Mouse (Mus musculus) kidney, embryonic 16.5 days (tissue): ENCODE measurements at regions not wholly inside any gene's neighbourhood (a gene's known extent, or its start where the extent isn't known, plus 50 kb on each side); places are given as distances from the start of the nearest gene placed in this dataset.
A peak's percentile ranks its signal among the peaks of the same experiment; 100 is the strongest.

ENCODE experiments used
- ATAC-seq: fragments of 200-750 bp; cut with Nextera tagmentation; 2 replicates; pipeline ENCODE4 v1.8.0; 2017; ENCODE audit warnings: moderate TSS enrichment; ENCODE audit not compliant: low FRiP score, low TSS enrichment
- H3K27ac ChIP-seq: fragments of 300-500 bp; sonication (generic); 2 replicates; pipeline ENCODE4 v1.5.1; 2014; ENCODE audit warnings: low read length
- H3K27me3 ChIP-seq: fragments of 300-500 bp; sonication (generic); 2 replicates; pipeline ENCODE4 v1.6.1; 2014; ENCODE audit warnings: low read length, control low read depth, mixed read lengths; ENCODE audit not compliant: insufficient read depth
- H3K36me3 ChIP-seq: fragments of 300-500 bp; sonication (generic); 2 replicates; pipeline ENCODE4 v1.6.1; 2014; ENCODE audit warnings: low read length, control low read depth, mixed read lengths; ENCODE audit not compliant: insufficient read depth
- H3K4me1 ChIP-seq: fragments of 300-500 bp; sonication (generic); 2 replicates; pipeline ENCODE4 v1.6.1; 2014; ENCODE audit warnings: low read length, control low read depth, mixed read lengths; ENCODE audit not compliant: insufficient read depth
- H3K4me2 ChIP-seq: fragments of 300-500 bp; sonication (generic); replicated peaks from 2 replicates; pipeline ENCODE4 v1.6.1; 2014; ENCODE audit warnings: low read depth, low read length
- H3K4me3 ChIP-seq: fragments of 300-500 bp; sonication (generic); 2 replicates; pipeline ENCODE4 v1.5.1; 2014; ENCODE audit warnings: mild to moderate bottlenecking, low read length
- H3K9ac ChIP-seq: fragments of 300-500 bp; sonication (generic); replicated peaks from 2 replicates; pipeline ENCODE4 v1.6.1; 2014; ENCODE audit warnings: low read length
- H3K9me3 ChIP-seq: fragments of 300-500 bp; sonication (generic); 2 replicates; pipeline ENCODE4 v1.6.1; 2016; ENCODE audit warnings: low read length, control low read depth
- WGBS: fragments of 180-500 bp; shearing (Covaris S2); extraction: QIAGEN DNeasy Blood & Tissue Kit; methylation state at CpG from one replicate; pipeline ENCODE4 v1.1.7; 2014; 5-methylcytosine and 5-hydroxymethylcytosine counted together

DNA sequence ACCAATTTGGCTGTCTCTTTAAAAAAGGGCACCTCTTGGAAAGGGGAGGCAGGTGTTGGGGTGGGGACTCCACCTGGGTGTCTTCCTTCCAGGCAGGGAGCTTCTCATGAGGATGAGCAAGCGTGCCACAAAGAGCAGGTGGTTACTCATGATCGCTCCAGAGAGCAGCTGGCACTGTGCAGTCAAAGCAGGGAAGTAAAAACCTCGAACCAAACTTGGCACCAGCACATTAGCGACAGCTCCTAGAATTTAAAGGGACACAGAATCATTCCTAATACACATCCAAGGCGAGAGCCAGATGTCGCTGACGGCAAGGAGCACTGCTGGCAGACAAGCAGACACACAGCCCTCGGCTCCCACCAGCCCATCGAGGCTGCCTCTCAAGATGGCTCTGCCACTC, 70.4 kb downstream of the Irx5 start:
- Histone ChIP-seq H3K9me3 (no peaks in the 10 kb centered on the region), H3K27me3 (no peaks in the 10 kb centered on the region), H3K4me1 (no peaks in the 10 kb centered on the region), H3K4me3 (no peak overlapping the region), H3K9ac (no peak overlapping the region), H3K36me3 (no peaks in the 10 kb centered on the region), H3K4me2 (no peak overlapping the region), H3K27ac (no peak overlapping the region)
- WGBS = 63% methylated on average over 9 of the region's 9 CpGs
- ATAC-seq = no peak

DNA sequence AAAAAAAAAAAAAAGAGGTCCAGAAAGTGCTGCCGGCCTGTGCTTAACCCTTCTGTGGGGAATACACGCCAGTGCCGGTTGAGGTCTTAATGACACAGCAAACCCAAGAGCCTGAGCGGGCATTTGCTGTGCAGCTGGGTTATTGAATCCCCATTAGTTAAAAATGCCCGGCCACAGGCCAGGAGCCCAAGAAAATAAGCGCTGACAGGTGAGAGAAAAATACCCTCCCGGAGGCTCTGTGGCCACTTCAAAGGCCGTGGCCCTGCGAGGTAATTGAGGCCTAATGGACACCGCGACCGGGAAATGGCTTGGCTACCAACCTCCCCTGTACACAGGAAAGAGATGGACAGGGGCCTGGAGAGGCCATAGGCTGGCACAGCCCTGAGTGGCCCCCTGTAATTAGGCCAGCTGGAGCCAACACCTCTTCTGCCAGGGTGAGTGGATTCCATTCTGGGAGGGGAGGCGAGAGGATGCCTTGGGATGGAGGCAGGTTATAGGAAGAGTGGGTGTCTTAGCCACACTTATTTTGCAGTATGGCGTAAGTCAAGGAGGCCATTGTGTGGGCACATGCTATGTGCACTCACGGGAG, 79.7 kb downstream of the Irx5 start:
- Histone ChIP-seq H3K4me2 (no peak overlapping the region), H3K27me3 (no peaks in the 10 kb centered on the region; the same call in 1 of the 2 replicates), H3K9ac (no peak overlapping the region), H3K9me3 (no peaks in the 10 kb centered on the region), H3K27ac (no peak overlapping the region), H3K4me1 (peaks cover 17% of the 10 kb centered on the region), H3K4me3 (no peak overlapping the region), H3K36me3 (no peaks in the 10 kb centered on the region)
- 47% methylated on average over 15 of the region's 15 CpGs for WGBS
- no peak for ATAC-seq

DNA sequence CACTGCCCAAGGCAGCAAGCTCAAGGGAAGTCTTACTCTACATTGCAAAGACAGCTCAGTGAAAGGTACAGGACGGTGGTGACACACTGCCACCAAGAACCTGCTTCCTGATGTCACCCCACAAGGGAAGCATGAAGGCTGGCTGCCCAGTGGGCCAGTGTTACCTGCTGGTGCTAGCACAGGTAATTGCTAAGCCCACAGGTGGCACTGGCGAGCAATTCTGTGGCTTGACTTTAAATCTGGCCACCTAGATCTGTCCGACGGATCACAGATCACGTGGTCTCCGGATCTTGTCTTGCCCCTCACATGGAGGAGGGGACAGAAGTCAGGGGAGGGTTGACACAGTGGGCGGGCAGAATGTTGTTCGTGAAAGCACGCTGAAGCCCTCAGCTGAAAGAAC, 80.9 kb downstream of the Irx5 start:
- Histone ChIP-seq H3K27me3 (no peaks in the 10 kb centered on the region; the same call in 1 of the 2 replicates), H3K4me3 (no peak overlapping the region), H3K4me2 (no peak overlapping the region), H3K9ac (no peak overlapping the region), H3K4me1 (peaks cover 17% of the 10 kb centered on the region), H3K9me3 (no peaks in the 10 kb centered on the region), H3K27ac (no peak overlapping the region), H3K36me3 (no peaks in the 10 kb centered on the region)
- 30% methylated on average over 9 of the region's 9 CpGs for WGBS
- ATAC-seq = no peak; the same call in 1 of the 2 replicates

DNA sequence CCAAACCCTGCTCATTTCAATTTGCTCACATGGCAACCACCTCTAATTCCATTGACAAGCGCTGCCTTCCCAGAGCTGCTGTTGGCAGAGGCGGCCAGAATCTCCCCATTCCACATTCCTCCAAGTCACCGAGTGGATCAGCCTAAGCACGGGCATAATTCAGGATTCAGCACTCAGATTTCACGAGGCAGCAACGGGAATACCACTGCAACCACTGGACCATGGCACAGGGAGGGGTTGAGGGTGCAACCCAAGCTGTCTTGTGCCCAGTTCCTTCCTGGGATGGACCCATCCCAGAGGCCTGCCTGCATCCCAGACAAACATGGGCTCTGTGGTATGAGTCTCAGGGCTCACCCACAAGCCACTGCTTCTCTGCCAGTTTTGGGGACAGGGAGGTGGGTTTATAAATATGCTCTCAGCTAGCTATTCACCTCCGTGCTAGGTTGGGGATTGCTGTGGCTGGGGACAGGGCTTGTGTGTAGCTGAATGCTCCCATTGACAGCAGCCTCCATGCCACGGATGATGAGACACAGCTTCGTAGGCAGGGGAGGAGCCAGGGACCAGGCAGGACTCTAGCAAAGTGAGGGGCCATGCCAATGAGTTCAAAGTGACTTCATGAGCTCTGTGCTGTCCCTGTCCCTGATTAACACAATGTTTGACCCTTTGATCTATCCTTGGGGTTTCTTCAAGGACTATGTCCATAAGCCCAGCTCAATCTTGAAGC, 82.5 kb downstream of the Irx5 start:
- Histone ChIP-seq H3K36me3 (no peaks in the 10 kb centered on the region), H3K27ac (peak overlapping the region; percentile 81), H3K9ac (no peak overlapping the region), H3K4me2 (peak overlapping the region; percentile 25; the same call in 1 of the 2 replicates), H3K27me3 (no peaks in the 10 kb centered on the region; the same call in 1 of the 2 replicates), H3K4me3 (no peak overlapping the region), H3K4me1 (peaks cover 17% of the 10 kb centered on the region), H3K9me3 (no peaks in the 10 kb centered on the region)
- ATAC-seq = peak; percentile 94
- WGBS = 29% methylated on average over 9 of the region's 9 CpGs

DNA sequence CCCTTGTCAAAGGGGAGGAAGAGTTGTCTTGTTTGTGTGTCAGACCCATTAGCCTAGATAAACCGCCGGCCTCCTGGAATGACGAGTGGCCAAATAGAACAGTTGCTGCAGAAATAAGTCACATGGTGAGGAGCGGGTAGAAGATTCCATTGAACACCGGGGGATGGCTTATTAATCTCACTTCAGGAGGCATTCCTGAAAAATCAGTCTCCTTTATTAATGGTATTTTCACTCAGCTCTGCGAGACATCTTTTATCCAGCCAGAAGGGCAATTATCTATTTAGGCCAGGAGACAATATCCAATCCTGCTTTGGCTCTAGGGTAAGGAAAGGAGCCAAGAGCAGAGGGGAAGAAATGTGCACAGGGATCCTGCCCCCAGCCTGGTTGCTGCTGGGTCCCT, 84.7 kb downstream of the Irx5 start:
- Histone ChIP-seq H3K9me3 (no peaks in the 10 kb centered on the region), H3K36me3 (no peaks in the 10 kb centered on the region), H3K9ac (no peak overlapping the region), H3K4me2 (no peak overlapping the region), H3K4me3 (no peak overlapping the region), H3K27ac (no peak overlapping the region), H3K27me3 (peaks cover 2% of the 10 kb centered on the region; the same call in 1 of the 2 replicates), H3K4me1 (peaks cover 22% of the 10 kb centered on the region)
- WGBS = 62% methylated on average over 6 of the region's 6 CpGs
- ATAC-seq = no peak

DNA sequence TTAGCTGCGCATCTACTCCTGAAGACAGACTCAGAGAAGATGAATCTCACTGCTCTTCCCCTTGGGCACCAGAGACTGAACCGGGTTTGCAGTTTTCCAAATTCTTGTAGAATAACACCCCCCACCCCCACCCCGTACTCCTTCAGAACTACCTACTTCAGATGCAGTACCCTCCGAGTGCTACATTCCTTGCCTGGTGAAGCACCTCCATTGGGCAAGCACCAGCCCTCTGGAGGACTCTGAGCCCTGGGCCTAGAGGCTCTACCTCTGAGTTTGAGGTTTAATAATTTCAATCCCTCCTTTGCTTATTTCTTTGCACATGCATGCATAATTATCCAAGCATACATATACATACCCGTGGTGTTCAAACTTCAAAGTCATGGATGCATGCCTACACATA, 101.9 kb downstream of the Irx5 start:
- no peaks in the 10 kb centered on the region for H3K36me3 ChIP-seq
- no peak overlapping the region for H3K4me3 ChIP-seq
- H3K27ac ChIP-seq = no peak overlapping the region
- peaks cover 45% of the 10 kb centered on the region for H3K27me3 ChIP-seq
- H3K9ac ChIP-seq = no peak overlapping the region
- no peak for ATAC-seq
- H3K4me2 ChIP-seq = no peak overlapping the region
- WGBS = 81% methylated on average over 5 of the region's 5 CpGs
- 0 out of 2 replicates have a peak, but pooled peaks cover 3% of the 10 kb centered on the region for H3K4me1 ChIP-seq
- H3K9me3 ChIP-seq = peaks cover 4% of the 10 kb centered on the region; the same call in 1 of the 2 replicates

DNA sequence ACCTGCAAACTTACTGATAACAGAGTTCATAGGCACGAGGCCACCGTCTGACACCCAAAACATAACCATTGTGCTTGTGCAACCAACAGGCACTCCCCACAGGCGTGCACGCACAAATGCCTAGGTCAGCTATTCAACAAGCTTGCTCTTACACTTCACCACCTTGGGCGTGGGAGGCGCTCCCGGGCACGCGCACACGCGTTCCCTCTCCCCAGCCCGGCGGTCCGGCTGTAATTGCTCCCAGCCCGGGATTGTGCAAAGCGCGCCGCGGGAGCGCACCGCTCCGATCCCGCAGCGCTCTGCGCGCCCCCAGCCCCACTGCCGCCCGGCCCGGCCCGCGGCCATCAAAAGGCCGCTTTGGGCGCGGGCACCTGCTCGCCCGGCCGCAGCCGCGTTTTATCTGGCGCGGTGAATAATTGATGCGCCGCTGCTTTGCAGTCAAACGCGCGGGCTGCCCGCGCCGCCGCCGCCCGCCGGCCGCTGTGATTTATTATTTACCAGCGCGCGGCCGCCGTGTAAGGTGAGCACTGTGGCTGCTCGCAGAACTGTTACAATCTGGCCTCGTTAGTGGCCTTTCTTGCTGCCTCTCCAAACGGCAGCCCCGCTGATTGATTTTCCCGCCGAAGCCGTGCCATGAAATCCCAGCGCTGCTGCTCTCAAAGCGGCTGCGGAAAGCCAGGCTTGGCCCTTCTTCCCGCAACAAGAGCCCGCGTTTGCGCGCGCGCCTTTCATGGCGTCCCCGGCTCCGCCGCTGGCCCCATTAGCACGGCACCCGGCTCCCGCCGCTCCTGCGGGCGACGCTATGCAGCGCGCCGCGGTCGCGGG, 102.9 kb downstream of the Irx5 start:
- peak overlapping the region; percentile 89 for H3K4me2 ChIP-seq
- peak; percentile 53; the same call in 1 of the 2 replicates for ATAC-seq
- H3K9ac ChIP-seq = peak overlapping the region; percentile 64
- H3K36me3 ChIP-seq = no peaks in the 10 kb centered on the region
- H3K27ac ChIP-seq = no peak overlapping the region
- H3K9me3 ChIP-seq = peaks cover 5% of the 10 kb centered on the region; the same call in 1 of the 2 replicates
- H3K27me3 ChIP-seq = peaks cover 45% of the 10 kb centered on the region
- WGBS = under 1% methylated on average over 90 of the region's 93 CpGs
- H3K4me1 ChIP-seq = 0 out of 2 replicates have a peak, but pooled peaks cover 3% of the 10 kb centered on the region
- H3K4me3 ChIP-seq = peak overlapping the region; percentile 57

DNA sequence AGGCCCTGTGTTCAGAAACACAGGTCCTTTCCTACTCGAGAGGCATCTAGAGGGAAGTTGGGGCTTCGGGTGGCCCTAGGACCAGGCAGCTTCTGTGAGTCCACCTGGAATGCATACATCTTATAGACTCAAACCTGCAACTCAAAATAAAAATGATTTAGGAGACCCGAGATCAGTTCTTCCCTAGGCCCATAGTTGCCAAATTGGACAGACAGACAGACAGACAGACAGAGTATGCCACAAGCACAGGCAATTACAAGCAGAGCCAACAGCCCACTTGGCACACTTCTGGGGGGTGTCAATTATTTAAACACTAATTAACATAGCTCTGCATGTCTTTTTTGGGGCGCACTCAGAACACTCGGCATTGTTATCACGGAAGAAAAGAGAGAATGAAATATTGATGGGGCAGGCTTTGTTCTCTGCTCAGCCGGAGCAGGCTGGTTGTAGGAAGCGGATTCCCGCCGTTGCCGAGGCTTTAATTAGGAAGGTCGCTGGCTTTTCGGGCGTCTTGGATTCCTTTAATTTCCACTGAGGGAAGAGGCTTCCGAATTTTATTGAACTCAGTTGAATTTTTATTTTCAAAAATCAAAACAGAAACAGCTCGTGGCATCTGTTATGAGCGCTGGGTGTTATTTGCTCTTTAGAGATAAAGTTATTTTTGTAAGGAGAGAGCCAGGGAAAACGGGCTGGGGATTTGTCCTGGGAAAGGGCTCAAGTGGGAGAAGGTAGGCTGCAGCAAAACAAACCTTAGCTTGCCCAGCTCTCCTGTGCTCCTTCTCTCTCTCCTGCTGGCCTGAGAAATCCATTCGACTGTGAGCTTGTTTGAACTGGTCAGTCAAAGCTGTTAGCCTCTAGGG, 111.9 kb downstream of the Irx5 start:
- no peaks in the 10 kb centered on the region for H3K9me3 ChIP-seq
- H3K27me3 ChIP-seq = 0 out of 2 replicates have a peak, but pooled peaks cover 5% of the 10 kb centered on the region
- H3K36me3 ChIP-seq = no peaks in the 10 kb centered on the region
- 31% methylated on average over 19 of the region's 19 CpGs for WGBS
- H3K4me1 ChIP-seq = no peaks in the 10 kb centered on the region
- H3K4me3 ChIP-seq = no peak overlapping the region
- ATAC-seq = no peak
- no peak overlapping the region for H3K9ac ChIP-seq
- H3K4me2 ChIP-seq = no peak overlapping the region
- H3K27ac ChIP-seq = no peak overlapping the region

DNA sequence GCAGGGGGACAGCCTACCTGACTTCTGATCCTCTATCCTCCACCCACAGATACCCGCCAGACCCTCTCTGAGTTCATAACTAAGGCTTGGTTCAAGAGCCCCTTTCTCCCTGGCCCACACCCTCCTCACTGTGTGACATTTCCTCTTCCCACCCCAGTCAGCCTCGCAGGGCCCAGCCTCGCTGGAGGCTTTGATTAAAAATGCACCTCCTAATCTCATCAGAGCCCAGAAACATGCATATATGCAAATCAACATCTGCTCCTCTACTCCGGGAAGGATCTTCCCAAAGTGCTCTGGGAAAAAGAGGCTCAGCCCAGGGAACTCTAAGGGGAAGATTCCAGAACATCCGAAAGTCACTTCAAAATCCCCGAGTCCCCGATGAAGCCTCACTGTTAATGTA, 114.8 kb downstream of the Irx5 start:
- WGBS = 65% methylated on average over 7 of the region's 7 CpGs
- Histone ChIP-seq H3K9me3 (no peaks in the 10 kb centered on the region), H3K36me3 (no peaks in the 10 kb centered on the region), H3K9ac (no peak overlapping the region), H3K27me3 (0 out of 2 replicates have a peak, but pooled peaks cover 5% of the 10 kb centered on the region), H3K4me1 (no peaks in the 10 kb centered on the region), H3K27ac (no peak overlapping the region), H3K4me2 (no peak overlapping the region), H3K4me3 (no peak overlapping the region)
- ATAC-seq = no peak
